8 mouse cellular contexts compared by ENCODE assay signal in genomic region chr5:110770031-110770445, GRCm38 (mm10). TPM values are rescaled to one million over a fixed set of nuclear protein-coding genes. Genes with fewer than 3 reads are reported as not detected.
DNase-seq lines count a peak whose midpoint lies in the region; ATAC-seq and TF ChIP-seq lines count a peak whose summit lies in the region.

No protein-coding gene starts in this region.

- H3K27ac ChIP-seq in liver, embryonic 14.5 days, result peak overlapping the region; percentile 83

- no peak for TF ChIP-seq CTCF in liver, embryonic 14.5 days (IDR thresholded peaks at IDR 0.05; ENCODE audit: low read depth)

- peak; percentile 65 for DNase-seq in embryo, embryonic 10 days (ENCODE audit: low spot score)
- DNase-seq in embryo, embryonic 9.5 days (ENCODE audit: extremely low spot score), result no peak
- DNase-seq in spleen, postnatal 14 days (ENCODE audit: low spot score in 2 of 2), result peak; percentile 40 to 47
- DNase-seq in spleen, adult 12 weeks (ENCODE audit: low spot score), result no peak
- peak; percentile 28 for DNase-seq in forelimb bud, embryonic 11.5 days (ENCODE audit: low read depth, low spot score)
- peak; percentile 39 to 54 (median 52) for DNase-seq in liver, embryonic 14.5 days (ENCODE audit: low read depth in 3 of 3, low spot score in 3 of 3)
- peak; percentile 59 for DNase-seq in right cerebral cortex, postnatal 4 days
- DNase-seq in ovary, adult 18-20 months (ENCODE audit: low spot score), result no peak

- peak; percentile 43 for ATAC-seq in liver, embryonic 14.5 days (ENCODE audit: insufficient read depth)

- no peaks in the 10 kb centered on the region for H3K27me3 ChIP-seq in liver, embryonic 14.5 days (ENCODE audit: control insufficient read depth, insufficient read depth, low read length)

- H3K9ac ChIP-seq in liver, embryonic 14.5 days (replicated peaks), result peak overlapping the region; percentile 81

- H3K4me1 ChIP-seq in liver, embryonic 14.5 days (replicated peaks; ENCODE audit: control insufficient read depth in 2 of 2, insufficient read depth in 2 of 2, low read length in 1 of 2), result peaks cover 15 to 17% of the 10 kb centered on the region in 2 experiments

- H3K36me3 ChIP-seq in liver, embryonic 14.5 days (replicated peaks; ENCODE audit: control insufficient read depth, insufficient read depth, low read depth), result peaks cover 27% of the 10 kb centered on the region

- WGBS in liver, embryonic 14.5 days (ENCODE audit: insufficient replicate concordance), result under 1% methylated on average over 48 of the region's 58 CpGs

- peak overlapping the region; percentile 76 to 99 for H3K4me3 ChIP-seq in liver, embryonic 14.5 days (ENCODE audit: insufficient read depth in 1 of 2, low read depth in 2 of 2, low read length in 2 of 2)

- H3K9me3 ChIP-seq in liver, embryonic 14.5 days (ENCODE audit: control insufficient read depth, low read length), result no peaks in the 10 kb centered on the region

- TF ChIP-seq EP300 in liver, embryonic 14.5 days (IDR thresholded peaks at IDR 0.05; ENCODE audit: low read depth), result no peak

- H3K4me2 ChIP-seq in liver, embryonic 14.5 days (ENCODE audit: low read depth), result peak overlapping the region; percentile 91

RNA-seq across cellular contexts. Expression of gene Ep400, which starts 0.5 kb away (rescaled TPM):
- polyA plus RNA-seq in liver, embryonic 14.5 days (2012; rRNA removed), result 14.7 and 18.2 TPM in 2 replicates
- 15.2 and 15.3 TPM in 2 replicates for polyA plus RNA-seq in liver, embryonic 14.5 days (2014; fragmentation: Nextera tagmentation; extraction: Ambion mirVana)

RNA-seq across cellular contexts. Expression of gene Pus1, which starts 10.4 kb away (rescaled TPM):
- polyA plus RNA-seq in liver, embryonic 14.5 days (2012; rRNA removed), result 20.0 and 23.9 TPM in 2 replicates
- polyA plus RNA-seq in liver, embryonic 14.5 days (2014; fragmentation: Nextera tagmentation; extraction: Ambion mirVana), result 17.2 and 18.8 TPM in 2 replicates

RNA-seq across cellular contexts. Expression of gene Ulk1, which starts 39.9 kb away (rescaled TPM):
- polyA plus RNA-seq in liver, embryonic 14.5 days (2012; rRNA removed), result 16.7 and 18.3 TPM in 2 replicates
- 13.3 and 14.7 TPM in 2 replicates for polyA plus RNA-seq in liver, embryonic 14.5 days (2014; fragmentation: Nextera tagmentation; extraction: Ambion mirVana)

Comparison
In these comparisons a context has a peak if more than half of its experiments do, and no peak if none do; other contexts are left out.
1. DNase-seq: peak in embryo, embryonic 10 days (single experiment), spleen, postnatal 14 days (2 of 2), forelimb bud, embryonic 11.5 days (single experiment), liver, embryonic 14.5 days (3 of 3) and right cerebral cortex, postnatal 4 days (single experiment); none in embryo, embryonic 9.5 days (single experiment), spleen, adult 12 weeks (single experiment) and ovary, adult 18-20 months (single experiment).